Mouse (Mus musculus): ENCODE data around the gene Gucy2e. TPM values are rescaled to one million over a fixed set of nuclear protein-coding genes. Genes with fewer than 3 reads are reported as not detected.
A peak's percentile ranks its signal among the peaks of the same experiment; 100 is the strongest.

Gucy2e gene
- polyA plus RNA-seq, 1 experiment from 2014 or later: 0.04 TPM

- DNase-seq (ENCODE audit: low spot score, missing footprints) (no peak), ATAC-seq (ENCODE audit: low FRiP score) (no peak)
- no peak overlapping the region for H3K4me2 ChIP-seq
- no peaks in the 10 kb centered on the region for H3K27me3 ChIP-seq (ENCODE audit: control insufficient read depth, insufficient read depth, low read length)
- no peak overlapping the region for H3K4me3 ChIP-seq (ENCODE audit: low read depth, low read length)
- no peak overlapping the region for H3K9ac ChIP-seq (ENCODE audit: low read length)
- H3K27ac ChIP-seq (ENCODE audit: low read depth, low read length): no peak overlapping the region
- H3K4me1 ChIP-seq (ENCODE audit: control insufficient read depth, insufficient read depth, low read length): no peaks in the 10 kb centered on the region
- H3K9me3 ChIP-seq (ENCODE audit: control insufficient read depth, low read length): no peaks in the 10 kb centered on the region
- no peaks in the 10 kb centered on the region for H3K36me3 ChIP-seq (ENCODE audit: control insufficient read depth, insufficient read depth, low read length)
- WGBS: 74% methylated on average over 9 of the region's 9 CpGs
Observed at GRCm38 (mm10) chr11:69265410-69265809, 28.6 kb upstream of the Gucy2e start.

- H3K9ac ChIP-seq (ENCODE audit: low read length): no peak overlapping the region
- no peaks in the 10 kb centered on the region for H3K36me3 ChIP-seq (ENCODE audit: control insufficient read depth, insufficient read depth, low read length)
- H3K9me3 ChIP-seq (ENCODE audit: control insufficient read depth, low read length): no peaks in the 10 kb centered on the region
- no peak overlapping the region for H3K4me2 ChIP-seq
- 78% methylated on average over 2 of the region's 2 CpGs for WGBS
- H3K4me3 ChIP-seq (ENCODE audit: low read depth, low read length): no peak overlapping the region
- H3K4me1 ChIP-seq (ENCODE audit: control insufficient read depth, insufficient read depth, low read length): no peaks in the 10 kb centered on the region
- DNase-seq (ENCODE audit: low spot score, missing footprints): no peak
- no peak for ATAC-seq (ENCODE audit: low FRiP score)
- H3K27me3 ChIP-seq (ENCODE audit: control insufficient read depth, insufficient read depth, low read length): no peaks in the 10 kb centered on the region
- no peak overlapping the region for H3K27ac ChIP-seq (ENCODE audit: low read depth, low read length)
Observed at GRCm38 (mm10) chr11:69264276-69264675, 27.4 kb upstream of the Gucy2e start.

- H3K9me3 ChIP-seq (ENCODE audit: control insufficient read depth, low read length): no peaks in the 10 kb centered on the region
- ATAC-seq (ENCODE audit: low FRiP score): no peak
- H3K27me3 ChIP-seq (ENCODE audit: control insufficient read depth, insufficient read depth, low read length): no peaks in the 10 kb centered on the region
- no peak overlapping the region for H3K27ac ChIP-seq (ENCODE audit: low read depth, low read length)
- no peaks in the 10 kb centered on the region for H3K4me1 ChIP-seq (ENCODE audit: control insufficient read depth, insufficient read depth, low read length)
- H3K36me3 ChIP-seq (ENCODE audit: control insufficient read depth, insufficient read depth, low read length): no peaks in the 10 kb centered on the region
- DNase-seq (ENCODE audit: low spot score, missing footprints): no peak
- 100% methylated on average over 1 of the region's 1 CpGs for WGBS
- H3K9ac ChIP-seq (ENCODE audit: low read length): no peak overlapping the region
- no peak overlapping the region for H3K4me2 ChIP-seq
- H3K4me3 ChIP-seq (ENCODE audit: low read depth, low read length): no peak overlapping the region
Observed at GRCm38 (mm10) chr11:69260111-69260510, 23.3 kb upstream of the Gucy2e start.

GRCm38 (mm10) chr11:69258287-69258686 lies 21.5 kb upstream of the Gucy2e start:
- Histone ChIP-seq H3K9ac (ENCODE audit: low read length) (no peak overlapping the region), H3K27me3 (ENCODE audit: control insufficient read depth, insufficient read depth, low read length) (no peaks in the 10 kb centered on the region), H3K27ac (ENCODE audit: low read depth, low read length) (no peak overlapping the region), H3K4me2 (no peak overlapping the region), H3K36me3 (ENCODE audit: control insufficient read depth, insufficient read depth, low read length) (no peaks in the 10 kb centered on the region), H3K4me1 (ENCODE audit: control insufficient read depth, insufficient read depth, low read length) (peaks cover under 1% of the 10 kb centered on the region; the same call in 1 of the 2 replicates), H3K4me3 (ENCODE audit: low read depth, low read length) (no peak overlapping the region), H3K9me3 (ENCODE audit: control insufficient read depth, low read length) (no peaks in the 10 kb centered on the region)
- no peak for ATAC-seq (ENCODE audit: low FRiP score)
- no peak for DNase-seq (ENCODE audit: low spot score, missing footprints)
- WGBS: 54% methylated on average over 5 of the region's 5 CpGs

DNA sequence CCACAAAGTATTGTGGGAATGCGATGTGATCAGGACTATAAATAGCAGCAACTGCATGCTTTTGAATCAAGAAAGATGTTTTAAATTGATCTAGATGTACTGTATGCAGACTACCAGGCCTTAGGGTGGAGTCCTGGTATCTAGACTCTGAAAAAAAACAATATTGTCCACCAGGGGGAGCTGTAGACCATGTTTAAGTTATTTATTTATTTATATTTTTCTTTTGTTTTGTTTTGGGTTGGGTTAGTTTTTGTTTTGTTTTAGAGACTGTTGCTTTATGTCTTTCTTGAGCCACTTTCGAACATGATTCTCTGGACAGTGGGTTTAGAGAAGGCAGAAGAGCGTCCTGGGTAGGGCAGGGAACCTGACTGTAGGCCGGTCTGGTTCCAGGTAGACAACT lies 21.0 kb upstream of the Gucy2e start:
- Histone ChIP-seq H3K9me3 (ENCODE audit: control insufficient read depth, low read length) (no peaks in the 10 kb centered on the region), H3K27ac (ENCODE audit: low read depth, low read length) (no peak overlapping the region), H3K4me2 (no peak overlapping the region), H3K9ac (ENCODE audit: low read length) (no peak overlapping the region), H3K4me3 (ENCODE audit: low read depth, low read length) (no peak overlapping the region), H3K4me1 (ENCODE audit: control insufficient read depth, insufficient read depth, low read length) (peaks cover 3% of the 10 kb centered on the region; the same call in 1 of the 2 replicates), H3K36me3 (ENCODE audit: control insufficient read depth, insufficient read depth, low read length) (no peaks in the 10 kb centered on the region), H3K27me3 (ENCODE audit: control insufficient read depth, insufficient read depth, low read length) (no peaks in the 10 kb centered on the region)
- DNase-seq (ENCODE audit: low spot score, missing footprints) (peak; percentile 97), ATAC-seq (ENCODE audit: low FRiP score) (no peak)
- WGBS: 49% methylated on average over 4 of the region's 4 CpGs

- ATAC-seq (ENCODE audit: low FRiP score) (no peak), DNase-seq (ENCODE audit: low spot score, missing footprints) (no peak)
- H3K4me1 ChIP-seq (ENCODE audit: control insufficient read depth, insufficient read depth, low read length): peaks cover 3% of the 10 kb centered on the region; the same call in 1 of the 2 replicates
- no peaks in the 10 kb centered on the region for H3K27me3 ChIP-seq (ENCODE audit: control insufficient read depth, insufficient read depth, low read length)
- no peak overlapping the region for H3K4me3 ChIP-seq (ENCODE audit: low read depth, low read length)
- H3K36me3 ChIP-seq (ENCODE audit: control insufficient read depth, insufficient read depth, low read length): no peaks in the 10 kb centered on the region
- H3K9ac ChIP-seq (ENCODE audit: low read length): no peak overlapping the region
- WGBS: 60% methylated on average over 2 of the region's 2 CpGs
- no peak overlapping the region for H3K27ac ChIP-seq (ENCODE audit: low read depth, low read length)
- H3K4me2 ChIP-seq: no peak overlapping the region
- no peaks in the 10 kb centered on the region for H3K9me3 ChIP-seq (ENCODE audit: control insufficient read depth, low read length)
Observed at GRCm38 (mm10) chr11:69257072-69257471, 20.2 kb upstream of the Gucy2e start.

GRCm38 (mm10) chr11:69254808-69255207 lies 18.0 kb upstream of the Gucy2e start:
- peaks cover 3% of the 10 kb centered on the region; the same call in 1 of the 2 replicates for H3K4me1 ChIP-seq (ENCODE audit: control insufficient read depth, insufficient read depth, low read length)
- H3K9me3 ChIP-seq (ENCODE audit: control insufficient read depth, low read length): no peaks in the 10 kb centered on the region
- ATAC-seq (ENCODE audit: low FRiP score) (no peak), DNase-seq (ENCODE audit: low spot score, missing footprints) (no peak)
- H3K9ac ChIP-seq (ENCODE audit: low read length): no peak overlapping the region
- H3K4me3 ChIP-seq (ENCODE audit: low read depth, low read length): no peak overlapping the region
- no peak overlapping the region for H3K27ac ChIP-seq (ENCODE audit: low read depth, low read length)
- no peaks in the 10 kb centered on the region for H3K27me3 ChIP-seq (ENCODE audit: control insufficient read depth, insufficient read depth, low read length)
- H3K4me2 ChIP-seq: no peak overlapping the region
- H3K36me3 ChIP-seq (ENCODE audit: control insufficient read depth, insufficient read depth, low read length): no peaks in the 10 kb centered on the region
- 75% methylated on average over 5 of the region's 5 CpGs for WGBS

DNA sequence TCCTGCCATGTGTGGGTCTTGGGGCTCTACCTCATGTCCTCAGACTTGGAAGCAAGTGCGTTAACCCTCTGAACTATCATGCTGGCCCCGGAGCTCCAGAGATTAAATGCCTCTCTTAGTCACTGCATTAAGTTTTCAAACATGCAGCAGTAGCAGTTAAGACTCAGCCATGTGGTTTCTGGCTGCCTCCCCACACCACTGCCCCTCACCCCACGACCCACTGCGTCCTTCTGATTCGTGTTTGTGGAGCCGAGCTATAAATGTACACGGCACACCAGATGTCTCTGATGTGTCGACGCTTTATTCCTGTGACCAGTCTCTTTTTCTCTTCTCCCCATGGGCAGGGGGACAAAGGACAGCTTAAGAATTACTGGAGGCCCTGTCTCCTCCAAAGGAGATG lies 16.3 kb upstream of the Gucy2e start:
- ATAC-seq (ENCODE audit: low FRiP score) (no peak), DNase-seq (ENCODE audit: low spot score, missing footprints) (no peak)
- 48% methylated on average over 9 of the region's 9 CpGs for WGBS
- H3K4me2 ChIP-seq: 0 out of 2 replicates have a peak overlapping the region, but pooled peaks have one; percentile 4
- H3K4me3 ChIP-seq (ENCODE audit: low read depth, low read length): no peak overlapping the region
- H3K27me3 ChIP-seq (ENCODE audit: control insufficient read depth, insufficient read depth, low read length): no peaks in the 10 kb centered on the region
- H3K27ac ChIP-seq (ENCODE audit: low read depth, low read length): no peak overlapping the region
- no peak overlapping the region for H3K9ac ChIP-seq (ENCODE audit: low read length)
- no peaks in the 10 kb centered on the region for H3K36me3 ChIP-seq (ENCODE audit: control insufficient read depth, insufficient read depth, low read length)
- H3K9me3 ChIP-seq (ENCODE audit: control insufficient read depth, low read length): no peaks in the 10 kb centered on the region
- peaks cover 3% of the 10 kb centered on the region; the same call in 1 of the 2 replicates for H3K4me1 ChIP-seq (ENCODE audit: control insufficient read depth, insufficient read depth, low read length)

GRCm38 (mm10) chr11:69251953-69252352 lies 15.1 kb upstream of the Gucy2e start:
- ATAC-seq (ENCODE audit: low FRiP score): no peak
- H3K36me3 ChIP-seq (ENCODE audit: control insufficient read depth, insufficient read depth, low read length): no peaks in the 10 kb centered on the region
- DNase-seq (ENCODE audit: low spot score, missing footprints): no peak

More at GRCm38 (mm10) chr11:69251953-69252352, 15.1 kb upstream of the Gucy2e start:
- H3K27ac ChIP-seq (ENCODE audit: low read depth, low read length): no peak overlapping the region
- 83% methylated on average over 7 of the region's 7 CpGs for WGBS
- H3K4me1 ChIP-seq (ENCODE audit: control insufficient read depth, insufficient read depth, low read length): peaks cover 3% of the 10 kb centered on the region; the same call in 1 of the 2 replicates
- no peaks in the 10 kb centered on the region for H3K9me3 ChIP-seq (ENCODE audit: control insufficient read depth, low read length)
- no peaks in the 10 kb centered on the region for H3K27me3 ChIP-seq (ENCODE audit: control insufficient read depth, insufficient read depth, low read length)
- no peak overlapping the region for H3K9ac ChIP-seq (ENCODE audit: low read length)
- H3K4me2 ChIP-seq: no peak overlapping the region
- H3K4me3 ChIP-seq (ENCODE audit: low read depth, low read length): no peak overlapping the region
